Mouse (Mus musculus): ENCODE measurements around the gene Scgb1b18. TPM values are rescaled to one million over a fixed set of nuclear protein-coding genes. Genes with fewer than 3 reads are reported as not detected.
"Not testable (repeated sequence)": the region's sequence is repeated elsewhere in the genome, so short reads cannot be mapped to it uniquely, and the experiment has no call there.

Scgb1b18 gene
- total RNA-seq (2021) = not detected
- long read RNA-seq, experiment 1 = 0 reads
- long read RNA-seq, experiment 2 = 0 reads

DNA sequence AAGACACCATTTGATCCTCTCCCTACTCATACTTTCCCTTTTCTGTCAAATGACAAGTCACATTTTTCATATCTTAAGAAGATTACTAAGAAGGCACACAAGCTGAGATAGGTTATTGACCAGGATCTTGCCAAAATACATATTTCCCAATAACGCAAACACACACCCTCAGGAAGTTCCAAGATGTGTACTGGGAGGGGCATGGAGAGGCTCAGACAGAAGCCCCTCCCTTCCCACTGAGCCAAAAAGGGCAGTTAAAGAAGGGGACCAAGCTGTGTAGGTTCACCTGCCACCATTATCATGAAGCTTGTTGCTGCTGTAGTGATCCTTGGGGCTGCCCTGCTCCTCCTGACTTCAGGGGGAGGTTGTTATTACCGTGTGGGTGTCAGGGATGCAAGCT lies at the start of gene Scgb1b18:
Gene Scgb1b18 (plus strand): TSS at position 301 of the 400 bp plus-strand sequence.
- DNase-seq = not testable (repeated sequence)

DNA sequence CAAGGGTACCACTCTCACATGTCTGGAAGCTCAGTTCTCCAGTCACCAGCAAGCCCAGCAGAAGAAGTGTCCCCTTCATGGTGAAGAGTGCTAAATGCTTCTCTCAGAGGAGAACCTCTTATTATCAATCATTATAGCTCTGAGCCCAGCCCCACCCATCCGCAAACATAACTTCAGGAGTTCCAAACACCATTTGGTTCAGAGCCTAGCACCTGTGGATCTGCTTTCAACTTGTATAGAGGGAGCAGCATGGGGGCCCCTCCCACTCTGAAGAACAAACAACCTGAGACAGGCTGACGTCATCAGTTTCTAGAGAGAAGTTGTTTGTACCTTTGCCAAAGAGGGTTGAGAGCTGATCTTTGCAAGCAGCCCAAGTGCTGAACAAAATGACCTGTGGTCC lies 11.6 kb upstream of the Scgb1b18 start, which contains the start of gene Scgb2b18:
Gene Scgb2b18 (minus strand): TSS at position 101 of the 400 bp plus-strand sequence.
- DNase-seq = not testable (repeated sequence)

Other genes with a start within 250 kb of the Scgb1b18 start
- gene Scgb2b17, start 129.0 kb upstream of the Scgb1b18 start, total RNA-seq (2021) = not detected
- gene Scgb1b17, start 122.1 kb upstream of the Scgb1b18 start, total RNA-seq (2021) = not detected
- not detected for gene Scgb2b18, start 11.7 kb upstream of the Scgb1b18 start, total RNA-seq (2021)
- gene Scgb2b19, start 94.8 kb downstream of the Scgb1b18 start, total RNA-seq (2021) = not detected
- not detected for gene Scgb1b19, start 101.7 kb downstream of the Scgb1b18 start, total RNA-seq (2021)
- not detected for gene Scgb2b20, start 180.8 kb downstream of the Scgb1b18 start, total RNA-seq (2021)
- gene Scgb1b20, start 187.7 kb downstream of the Scgb1b18 start, total RNA-seq (2021) = not detected

Data from adrenal gland, postnatal 10 days (tissue).